Mouse (Mus musculus) adrenal gland, postnatal 25 days (tissue): ENCODE measurements around the gene Gtdc1. TPM values are rescaled to one million over a fixed set of nuclear protein-coding genes. Genes with fewer than 3 reads are reported as not detected.

Source experiments
- DNase-seq: peaks from one replicate; pipeline ENCODE4 v3.0.0; 2021; ENCODE audit warnings: mixed read lengths
- total RNA-seq: library from RNA; stranded (reverse); gene quantifications from 2 replicates; pipeline ENCODE4 v1.2.3, GENCODE M21; 2021

Gtdc1 gene
- total RNA-seq, 1 experiment from 2014 or later = 14.4 TPM

- DNase-seq = no peak
Observed at GRCm38 (mm10) chr2:44525187-44525919, 402.1 kb downstream of the Gtdc1 start.

GRCm38 (mm10) chr2:44519236-44519635 is 408.2 kb downstream of the Gtdc1 start:
- no peak for DNase-seq

DNA sequence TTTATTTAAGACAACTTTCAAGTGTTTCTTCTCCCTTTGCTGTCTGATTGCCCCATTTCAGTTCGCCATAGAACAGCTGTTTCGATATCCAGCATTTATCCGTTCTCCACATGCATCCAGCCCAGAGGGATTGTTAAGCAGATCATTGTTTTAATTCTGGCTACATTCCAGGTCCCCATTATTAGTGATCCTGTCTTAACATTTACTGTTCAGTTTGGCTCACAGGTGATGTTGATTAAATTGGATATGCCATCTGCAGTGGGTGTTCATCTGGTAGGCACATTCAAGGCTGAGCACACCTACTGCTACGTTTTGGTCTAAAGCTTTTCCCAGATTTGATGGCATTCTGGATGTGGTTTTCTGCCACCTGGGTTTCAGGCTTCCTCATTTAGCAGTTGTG is 409.4 kb downstream of the Gtdc1 start:
- no peak for DNase-seq

Other genes with a start within 250 kb of the Gtdc1 start
- 170 and 221 TPM in 2 replicates for gene Zeb2, start 189.7 kb upstream of the Gtdc1 start, total RNA-seq